Mouse (Mus musculus): ENCODE results near the gene Wfs1.
"Not testable (repeated sequence)": the region's sequence is repeated elsewhere in the genome, so short reads cannot be mapped to it uniquely, and the experiment has no call there.

Gene Wfs1

GRCm38 (mm10) chr5:36988781-36989624 lies at the start of gene Wfs1:
Gene Wfs1, minus strand, starts transcription at chr5:36989205.
- DNase-seq (ENCODE audit: low spot score in 2 of 2) = peak; percentile 95 to 97

- no peak for DNase-seq (ENCODE audit: low spot score in 2 of 2)
Observed at GRCm38 (mm10) chr5:37036884-37037283, 47.9 kb upstream of the Wfs1 start.

- DNase-seq (ENCODE audit: low spot score in 2 of 2) = no peak
Observed at GRCm38 (mm10) chr5:37035896-37036295, 46.9 kb upstream of the Wfs1 start.

GRCm38 (mm10) chr5:37035192-37035591 lies 46.2 kb upstream of the Wfs1 start:
- DNase-seq (ENCODE audit: low spot score in 2 of 2) = peak; percentile 50 to 54

- peak in 1 of 2 experiments; percentile 35 for DNase-seq (ENCODE audit: low spot score in 2 of 2)
Observed at GRCm38 (mm10) chr5:37030753-37031152, 41.7 kb upstream of the Wfs1 start.

GRCm38 (mm10) chr5:37029326-37029905 lies 40.4 kb upstream of the Wfs1 start:
- DNase-seq (ENCODE audit: low spot score in 2 of 2) = no peak

GRCm38 (mm10) chr5:37028486-37029311 lies 39.7 kb upstream of the Wfs1 start:
- DNase-seq (ENCODE audit: low spot score in 2 of 2) = peak; percentile 51 to 54

- peak; percentile 86 to 88 for DNase-seq (ENCODE audit: low spot score in 2 of 2)
Observed at GRCm38 (mm10) chr5:37028104-37028485, 39.1 kb upstream of the Wfs1 start.

GRCm38 (mm10) chr5:37027701-37028100 lies 38.7 kb upstream of the Wfs1 start:
- DNase-seq (ENCODE audit: low spot score in 2 of 2) = no peak

GRCm38 (mm10) chr5:37017222-37017621 lies 28.2 kb upstream of the Wfs1 start:
- DNase-seq (ENCODE audit: low spot score in 2 of 2) = no peak

- no peak for DNase-seq (ENCODE audit: low spot score in 2 of 2)
Observed at GRCm38 (mm10) chr5:37015612-37016310, 26.8 kb upstream of the Wfs1 start.

- DNase-seq (ENCODE audit: low spot score in 2 of 2) = peak; percentile 61 to 70
Observed at GRCm38 (mm10) chr5:37010666-37011317, 21.8 kb upstream of the Wfs1 start.

GRCm38 (mm10) chr5:37009761-37010160 lies 20.8 kb upstream of the Wfs1 start:
- not testable (repeated sequence) for DNase-seq (ENCODE audit: low spot score in 2 of 2)

GRCm38 (mm10) chr5:37002001-37002400 lies 13.0 kb upstream of the Wfs1 start:
- DNase-seq (ENCODE audit: low spot score in 2 of 2) = peak; percentile 54 to 59

- no peak for DNase-seq (ENCODE audit: low spot score in 2 of 2)
Observed at GRCm38 (mm10) chr5:37001002-37001401, 12.0 kb upstream of the Wfs1 start.

- no peak for DNase-seq (ENCODE audit: low spot score in 2 of 2)
Observed at GRCm38 (mm10) chr5:36997996-36998395, 9.0 kb upstream of the Wfs1 start.

GRCm38 (mm10) chr5:36996410-36996809 lies 7.4 kb upstream of the Wfs1 start:
- peak; percentile 34 to 40 for DNase-seq (ENCODE audit: low spot score in 2 of 2)

GRCm38 (mm10) chr5:36990631-36991350 lies 1.8 kb upstream of the Wfs1 start:
- no peak for DNase-seq (ENCODE audit: low spot score in 2 of 2)

- DNase-seq (ENCODE audit: low spot score in 2 of 2) = no peak
Observed at GRCm38 (mm10) chr5:36990196-36990595, 1.2 kb upstream of the Wfs1 start.

GRCm38 (mm10) chr5:36989625-36989977 lies 596 bp upstream of the Wfs1 start:
- no peak for DNase-seq (ENCODE audit: low spot score in 2 of 2)
